Mouse (Mus musculus) stomach, embryonic 15.5 days (tissue): ENCODE measurements around the gene Rnf43. TPM values are rescaled to one million over a fixed set of nuclear protein-coding genes. Genes with fewer than 3 reads are reported as not detected.

Source experiments
- ATAC-seq: fragments of 200-750 bp; cut with Nextera tagmentation; 2 replicates; pipeline ENCODE4 v1.8.0; 2017; ENCODE audit warnings: low read depth, moderate number of reproducible peaks, moderate TSS enrichment; ENCODE audit not compliant: insufficient read depth, low FRiP score
- H3K27ac ChIP-seq: fragments of 300-500 bp; sonication (generic); 2 replicates; pipeline ENCODE4 v1.5.1; 2015; ENCODE audit warnings: mild to moderate bottlenecking, inconsistent platforms
- H3K27me3 ChIP-seq: fragments of 300-500 bp; sonication (generic); replicated peaks from 2 replicates; pipeline ENCODE4 v1.6.1; 2015; ENCODE audit warnings: inconsistent platforms
- H3K36me3 ChIP-seq: fragments of 300-500 bp; sonication (generic); 2 replicates; pipeline ENCODE4 v1.6.1; 2015; ENCODE audit warnings: inconsistent platforms
- H3K4me1 ChIP-seq: fragments of 300-500 bp; sonication (generic); 2 replicates; pipeline ENCODE4 v1.6.1; 2015; ENCODE audit warnings: inconsistent platforms
- H3K4me2 ChIP-seq: fragments of 300-500 bp; sonication (generic); 2 replicates; pipeline ENCODE4 v1.6.1; 2015; ENCODE audit warnings: mild to moderate bottlenecking, inconsistent platforms
- H3K4me3 ChIP-seq: fragments of 300-500 bp; sonication (generic); replicated peaks from 2 replicates; pipeline ENCODE4 v1.5.1; 2015; ENCODE audit warnings: inconsistent platforms
- H3K9ac ChIP-seq: fragments of 300-500 bp; sonication (generic); 2 replicates; pipeline ENCODE4 v1.6.1; 2015; ENCODE audit warnings: inconsistent platforms
- H3K9me3 ChIP-seq: fragments of 300-500 bp; sonication (generic); 2 replicates; pipeline ENCODE4 v1.6.1; 2016; ENCODE audit warnings: inconsistent platforms
- WGBS: fragments of 180-500 bp; shearing (Covaris S2); methylation state at CpG from one replicate; pipeline ENCODE4 v1.1.7; 2015; 5-methylcytosine and 5-hydroxymethylcytosine counted together
- polyA plus RNA-seq: library from polyadenylated mRNA; unstranded; fragments of >200 nt; fragmentation: Nextera tagmentation; extraction: Ambion mirVana; gene quantifications from 2 replicates; pipeline ENCODE4 v1.2.1, GENCODE M21; 2015

Rnf43 gene
- polyA plus RNA-seq, 1 experiment from 2014 or later: 14.0 TPM

- H3K9me3 ChIP-seq: no peaks in the 10 kb centered on the region
- H3K27ac ChIP-seq: peak overlapping the region; percentile 60
- no peak overlapping the region for H3K4me3 ChIP-seq
- 47% methylated on average over 14 of the region's 14 CpGs for WGBS
- H3K4me2 ChIP-seq: peak overlapping the region; percentile 28
- H3K4me1 ChIP-seq: no peaks in the 10 kb centered on the region; the same call in 1 of the 2 replicates
- H3K27me3 ChIP-seq: no peaks in the 10 kb centered on the region
- H3K36me3 ChIP-seq: no peaks in the 10 kb centered on the region
- ATAC-seq: peak; percentile 87
- no peak overlapping the region for H3K9ac ChIP-seq
Observed at GRCm38 (mm10) chr11:87697131-87697682, 34.7 kb downstream of the Rnf43 start.

GRCm38 (mm10) chr11:87698126-87698525, 35.6 kb downstream of the Rnf43 start:
- H3K27me3 ChIP-seq: no peaks in the 10 kb centered on the region
- H3K27ac ChIP-seq: peak overlapping the region; percentile 60; the same call in 1 of the 2 replicates
- no peak for ATAC-seq
- no peaks in the 10 kb centered on the region for H3K9me3 ChIP-seq
- no peak overlapping the region for H3K4me2 ChIP-seq
- H3K4me3 ChIP-seq: no peak overlapping the region
- no peak overlapping the region for H3K9ac ChIP-seq
- H3K4me1 ChIP-seq: no peaks in the 10 kb centered on the region; the same call in 1 of the 2 replicates
- WGBS: 83% methylated on average over 4 of the region's 4 CpGs
- no peaks in the 10 kb centered on the region for H3K36me3 ChIP-seq

- Histone ChIP-seq H3K36me3 (no peaks in the 10 kb centered on the region), H3K27me3 (no peaks in the 10 kb centered on the region), H3K4me1 (no peaks in the 10 kb centered on the region; the same call in 1 of the 2 replicates), H3K9ac (no peak overlapping the region), H3K9me3 (no peaks in the 10 kb centered on the region), H3K27ac (no peak overlapping the region), H3K4me2 (no peak overlapping the region), H3K4me3 (no peak overlapping the region)
- 73% methylated on average over 6 of the region's 6 CpGs for WGBS
- no peak for ATAC-seq
Observed at GRCm38 (mm10) chr11:87701108-87701507, 38.6 kb downstream of the Rnf43 start.

DNA sequence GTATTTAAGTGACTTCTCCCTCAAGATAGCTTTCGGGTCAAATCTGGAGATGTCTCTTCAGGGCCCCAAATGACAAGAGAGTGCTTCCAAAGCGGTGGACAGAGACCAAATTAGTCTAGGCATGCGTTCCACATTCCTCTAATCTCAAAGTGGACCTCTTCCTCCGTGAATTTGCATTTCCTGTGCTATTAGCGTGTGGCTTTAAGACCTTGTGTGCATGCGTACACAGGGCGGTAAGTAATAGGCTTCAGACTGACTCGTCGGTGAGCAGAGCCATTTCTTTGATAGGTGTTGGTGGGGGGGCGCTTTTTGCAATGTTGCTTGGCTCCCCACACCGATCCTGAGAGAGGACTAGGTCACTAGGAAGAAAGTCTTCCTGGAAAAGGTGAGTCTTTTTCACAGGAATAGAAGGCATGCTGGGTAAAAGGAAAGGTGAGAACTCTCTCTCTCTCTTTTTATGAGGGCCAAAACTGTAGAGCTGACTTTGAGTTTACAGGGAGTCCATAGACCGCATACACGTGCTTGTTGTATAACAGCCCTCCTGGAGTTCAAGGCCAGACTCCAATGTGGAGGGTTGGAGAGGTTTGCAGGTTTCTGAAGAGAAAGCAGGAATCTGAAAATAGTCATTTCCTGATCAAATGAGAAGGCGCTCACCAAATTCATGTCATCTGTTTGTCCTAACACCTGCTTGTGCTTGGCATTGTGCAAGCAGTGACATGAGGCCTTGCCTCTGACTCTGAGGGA, 39.5 kb downstream of the Rnf43 start:
- Histone ChIP-seq H3K27me3 (no peaks in the 10 kb centered on the region), H3K4me3 (no peak overlapping the region), H3K36me3 (no peaks in the 10 kb centered on the region), H3K4me2 (no peak overlapping the region), H3K4me1 (no peaks in the 10 kb centered on the region), H3K9ac (no peak overlapping the region), H3K27ac (no peak overlapping the region), H3K9me3 (no peaks in the 10 kb centered on the region)
- no peak for ATAC-seq
- WGBS: 65% methylated on average over 14 of the region's 14 CpGs

- Histone ChIP-seq H3K4me2 (no peak overlapping the region), H3K9me3 (no peaks in the 10 kb centered on the region), H3K27me3 (no peaks in the 10 kb centered on the region), H3K4me1 (0 out of 2 replicates have a peak, but pooled peaks cover 1% of the 10 kb centered on the region), H3K9ac (no peak overlapping the region), H3K4me3 (no peak overlapping the region), H3K36me3 (no peaks in the 10 kb centered on the region), H3K27ac (no peak overlapping the region; the same call in 1 of the 2 replicates)
- 73% methylated on average over 5 of the region's 5 CpGs for WGBS
- ATAC-seq: no peak
Observed at GRCm38 (mm10) chr11:87703654-87704053, 41.1 kb downstream of the Rnf43 start.

DNA sequence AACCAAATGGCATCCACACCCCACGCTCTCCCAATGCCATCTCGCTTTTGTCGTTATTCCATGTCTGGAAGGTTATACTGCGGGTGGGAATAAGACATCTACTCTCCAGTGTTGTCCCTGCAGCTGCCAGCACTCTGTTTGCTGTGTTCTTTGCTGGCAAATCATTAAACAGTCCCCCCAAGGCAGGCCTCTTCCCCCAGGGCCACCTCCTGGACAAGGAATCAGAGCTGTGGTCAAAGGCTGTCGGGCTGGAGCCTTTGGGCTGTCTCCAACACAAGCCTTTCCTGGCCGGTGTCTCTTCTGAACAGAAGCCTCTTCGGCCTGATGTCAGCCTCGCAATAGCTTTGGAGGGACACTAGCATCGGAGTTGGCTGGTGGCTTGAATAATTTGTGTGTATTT, 41.8 kb downstream of the Rnf43 start:
- Histone ChIP-seq H3K9me3 (no peaks in the 10 kb centered on the region), H3K4me3 (no peak overlapping the region), H3K4me2 (no peak overlapping the region), H3K27me3 (no peaks in the 10 kb centered on the region), H3K4me1 (0 out of 2 replicates have a peak, but pooled peaks cover 6% of the 10 kb centered on the region), H3K9ac (no peak overlapping the region), H3K36me3 (no peaks in the 10 kb centered on the region), H3K27ac (peak overlapping the region; percentile 52; the same call in 1 of the 2 replicates)
- 66% methylated on average over 9 of the region's 9 CpGs for WGBS
- ATAC-seq: peak; percentile 29; the same call in 1 of the 2 replicates

DNA sequence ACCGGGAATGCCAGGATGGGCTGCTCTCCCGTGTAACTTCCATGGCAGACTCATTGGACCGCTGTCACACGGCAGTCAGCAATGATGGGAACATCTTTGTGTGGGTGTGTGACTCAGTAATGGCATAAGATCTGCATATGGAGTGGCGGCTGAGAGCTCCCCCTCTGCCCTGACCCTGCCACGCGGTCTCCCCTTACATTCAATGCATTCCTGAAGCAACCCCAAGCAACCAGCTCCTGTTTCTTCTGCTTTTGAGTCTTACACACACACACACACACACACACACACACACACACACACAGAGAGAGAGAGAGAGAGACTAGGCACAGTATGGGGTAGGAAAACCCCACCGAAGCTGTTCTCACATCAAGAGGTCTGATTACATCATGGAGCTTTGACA, 45.0 kb downstream of the Rnf43 start:
- Histone ChIP-seq H3K27ac (no peak overlapping the region), H3K9me3 (no peaks in the 10 kb centered on the region)

GRCm38 (mm10) chr11:87708979-87709378, 46.5 kb downstream of the Rnf43 start:
- Histone ChIP-seq H3K9ac (no peak overlapping the region), H3K4me3 (no peak overlapping the region), H3K4me1 (peaks cover 21% of the 10 kb centered on the region), H3K27ac (peak overlapping the region; percentile 81), H3K4me2 (peak overlapping the region; percentile 49), H3K27me3 (no peaks in the 10 kb centered on the region), H3K9me3 (no peaks in the 10 kb centered on the region), H3K36me3 (no peaks in the 10 kb centered on the region)
- WGBS: 70% methylated on average over 5 of the region's 5 CpGs
- ATAC-seq: no peak

More for the DNA sequence above, 45.0 kb downstream of the Rnf43 start:
- Histone ChIP-seq H3K4me2 (no peak overlapping the region), H3K27me3 (no peaks in the 10 kb centered on the region), H3K9ac (no peak overlapping the region), H3K4me3 (no peak overlapping the region), H3K4me1 (peaks cover 21% of the 10 kb centered on the region), H3K36me3 (no peaks in the 10 kb centered on the region)
- WGBS: 56% methylated on average over 8 of the region's 8 CpGs
- no peak for ATAC-seq

GRCm38 (mm10) chr11:87709513-87710261, 47.2 kb downstream of the Rnf43 start:
- 0 out of 2 replicates have a peak overlapping the region, but pooled peaks have one; percentile 2 for H3K9ac ChIP-seq

DNA sequence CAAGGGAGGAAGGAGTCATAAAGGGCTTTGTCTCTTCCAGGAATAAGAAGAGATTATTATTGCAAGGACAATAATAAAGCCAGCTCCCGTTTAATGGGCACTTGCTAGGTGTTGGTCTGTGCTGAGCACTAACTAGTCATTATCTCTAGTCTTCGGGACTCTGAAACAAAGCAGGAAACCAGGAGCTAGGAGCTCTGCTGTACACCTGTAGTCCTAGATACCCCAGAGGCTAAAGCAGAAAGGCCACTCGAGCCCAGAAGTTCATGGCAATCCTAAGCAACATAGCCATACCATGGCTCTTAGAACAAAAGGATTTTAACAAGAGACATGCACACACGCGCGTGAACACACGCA, 47.7 kb downstream of the Rnf43 start:
- H3K4me1 ChIP-seq: peaks cover 21% of the 10 kb centered on the region
- H3K4me2 ChIP-seq: peak overlapping the region; percentile 49
- peak overlapping the region; percentile 82 for H3K27ac ChIP-seq
- 43% methylated on average over 7 of the region's 7 CpGs for WGBS
- H3K27me3 ChIP-seq: no peaks in the 10 kb centered on the region
- no peaks in the 10 kb centered on the region for H3K9me3 ChIP-seq
- H3K9ac ChIP-seq: no peak overlapping the region
- peak overlapping the region; percentile 34 for H3K4me3 ChIP-seq
- no peaks in the 10 kb centered on the region for H3K36me3 ChIP-seq
- ATAC-seq: peak; percentile 56

More at GRCm38 (mm10) chr11:87709513-87710261, 47.2 kb downstream of the Rnf43 start:
- H3K9me3 ChIP-seq: no peaks in the 10 kb centered on the region
- ATAC-seq: peak; percentile 92
- peak overlapping the region; percentile 34 for H3K4me3 ChIP-seq
- peak overlapping the region; percentile 82 for H3K27ac ChIP-seq
- no peaks in the 10 kb centered on the region for H3K27me3 ChIP-seq
- H3K36me3 ChIP-seq: no peaks in the 10 kb centered on the region
- H3K4me2 ChIP-seq: peak overlapping the region; percentile 49
- WGBS: 8% methylated on average over 21 of the region's 21 CpGs
- peaks cover 21% of the 10 kb centered on the region for H3K4me1 ChIP-seq

- H3K36me3 ChIP-seq: no peaks in the 10 kb centered on the region
- H3K9ac ChIP-seq: no peak overlapping the region
- WGBS: 78% methylated on average over 4 of the region's 4 CpGs
- H3K4me3 ChIP-seq: no peak overlapping the region
- peaks cover 21% of the 10 kb centered on the region for H3K4me1 ChIP-seq
- H3K27me3 ChIP-seq: no peaks in the 10 kb centered on the region
- no peaks in the 10 kb centered on the region for H3K9me3 ChIP-seq
- H3K27ac ChIP-seq: no peak overlapping the region
- no peak for ATAC-seq
- no peak overlapping the region for H3K4me2 ChIP-seq
Observed at GRCm38 (mm10) chr11:87712188-87712587, 49.7 kb downstream of the Rnf43 start.

- ATAC-seq: no peak
- WGBS: 86% methylated on average over 4 of the region's 4 CpGs
- no peaks in the 10 kb centered on the region for H3K27me3 ChIP-seq
Observed at GRCm38 (mm10) chr11:87715999-87716398, 53.5 kb downstream of the Rnf43 start.

More at GRCm38 (mm10) chr11:87715999-87716398, 53.5 kb downstream of the Rnf43 start:
- Histone ChIP-seq H3K27ac (no peak overlapping the region), H3K9me3 (no peaks in the 10 kb centered on the region), H3K4me1 (peaks cover 7% of the 10 kb centered on the region; the same call in 1 of the 2 replicates), H3K9ac (no peak overlapping the region), H3K4me3 (no peak overlapping the region), H3K36me3 (no peaks in the 10 kb centered on the region), H3K4me2 (no peak overlapping the region)
